Mouse (Mus musculus) erythroblast, embryonic 14.5 days (primary cell): ENCODE measurements around the gene Samd7.

Source experiments
- GATA1 ChIP-seq: IDR thresholded peaks from 2 replicates; pipeline ENCODE4 v1.6.1; 2012; ENCODE audit warnings: low read length, inconsistent platforms, mixed read lengths
- TAL1 ChIP-seq: IDR thresholded peaks from 3 replicates; pipeline ENCODE4 v1.6.1; 2012; ENCODE audit warnings: low read length, inconsistent platforms, mixed read lengths

DNA sequence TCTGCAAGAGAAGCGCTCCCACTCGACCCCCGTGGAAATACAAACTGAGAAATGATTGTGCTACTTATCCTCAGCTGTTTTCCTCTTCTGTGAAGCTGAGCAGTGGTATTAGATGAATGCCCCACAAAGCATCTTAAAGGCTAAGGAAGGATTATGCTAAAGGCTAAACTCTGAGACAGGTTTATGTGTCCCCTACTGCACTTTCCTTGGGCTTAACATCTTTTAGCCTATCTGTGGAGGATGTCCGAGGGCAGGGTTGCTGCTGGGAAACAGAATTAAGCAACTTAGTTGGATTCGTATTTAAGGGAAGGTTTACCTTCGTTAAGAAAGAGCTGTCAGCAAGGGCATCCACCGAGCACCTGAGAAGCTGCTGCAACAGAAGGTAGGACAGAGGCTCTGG, at the start of gene Samd7:
- no peak for TF ChIP-seq GATA1
- TF ChIP-seq TAL1: no peak
